9 mouse cellular contexts compared by ENCODE assay signal in genomic region chr1:64705230-64705629, GRCm38 (mm10). TPM values are rescaled to one million over a fixed set of nuclear protein-coding genes. Genes with fewer than 3 reads are reported as not detected.
A peak's percentile ranks its signal among the peaks of the same experiment; 100 is the strongest.
DNase-seq lines count a peak whose midpoint lies in the region; ATAC-seq lines count a peak whose summit lies in the region.
"Had no signal": no experiment of that assay in that cellular context is flagged by ENCODE, and none has a peak within 500 bp of the region (broad histone marks: within the 10 kb centered on the region; RNA-seq: fewer than 3 reads in every experiment).

No protein-coding gene starts in this region.

- H3K36me3 ChIP-seq in liver, embryonic 13.5 days: peaks cover 6% of the 10 kb centered on the region; the same call in 1 of the 2 replicates

- DNase-seq in 416B (ENCODE audit: low read depth): peak; percentile 81
- DNase-seq in CD8-positive naive resting alpha-beta T cell, adult 2 months (ENCODE audit: low read depth in 2 of 2, low spot score in 2 of 2): peak; percentile 35 to 65
- DNase-seq in c-Kit-positive CD71-positive TER-119-positive erythroid progenitor cells, embryonic 14.5 days (ENCODE audit: low spot score): peak; percentile 78
- peak; percentile 56 for DNase-seq in forelimb bud, embryonic 11.5 days (ENCODE audit: low read depth, low spot score)
- peak; percentile 82 for DNase-seq in kidney, adult 9 months
- DNase-seq in liver, embryonic 13.5 days: peak; percentile 53
- peak; percentile 84 for DNase-seq in retina, embryonic 14.5 days (ENCODE audit: low spot score)
- DNase-seq in yolk sac, embryonic 10.5 days (ENCODE audit: low spot score): peak; percentile 43

- H3K27me3 ChIP-seq in liver, embryonic 13.5 days: no peaks in the 10 kb centered on the region
- H3K27me3 ChIP-seq: neural tube, embryonic 12.5 days had no signal

- ATAC-seq in liver, embryonic 13.5 days (ENCODE audit: low read depth): peak; percentile 71

- H3K4me3 ChIP-seq in liver, embryonic 13.5 days (replicated peaks): no peak overlapping the region
- H3K4me3 ChIP-seq: neural tube, embryonic 12.5 days had no signal

- H3K9ac ChIP-seq in liver, embryonic 13.5 days: no peak overlapping the region
- H3K9ac ChIP-seq: neural tube, embryonic 12.5 days had no signal

- WGBS in liver, embryonic 13.5 days (ENCODE audit: insufficient replicate concordance): 35% methylated on average over 6 of the region's 6 CpGs

- H3K4me1 ChIP-seq in liver, embryonic 13.5 days (replicated peaks): peaks cover 14% of the 10 kb centered on the region
- H3K4me1 ChIP-seq: neural tube, embryonic 12.5 days had no signal

- no peaks in the 10 kb centered on the region for H3K9me3 ChIP-seq in liver, embryonic 13.5 days (replicated peaks)
- H3K9me3 ChIP-seq: neural tube, embryonic 12.5 days had no signal

- no peak overlapping the region for H3K27ac ChIP-seq in liver, embryonic 13.5 days
- H3K27ac ChIP-seq: neural tube, embryonic 12.5 days had no signal

- H3K4me2 ChIP-seq in liver, embryonic 13.5 days: no peak overlapping the region
- H3K4me2 ChIP-seq: neural tube, embryonic 12.5 days had no signal

RNA-seq across cellular contexts. Expression of gene Ccnyl1, which starts 15.0 kb away (rescaled TPM):
- 0.87 and 1.1 TPM in 2 replicates for polyA plus RNA-seq in liver, embryonic 13.5 days (2015; fragmentation: Nextera tagmentation; extraction: Ambion mirVana)

RNA-seq across cellular contexts. Expression of gene Fzd5, which starts 32.3 kb away (rescaled TPM):
- polyA plus RNA-seq in liver, embryonic 13.5 days (2015; fragmentation: Nextera tagmentation; extraction: Ambion mirVana): 2.2 and 2.3 TPM in 2 replicates
